Mouse (Mus musculus): ENCODE measurements at regions not wholly inside any gene's neighbourhood (a gene's known extent, or its start where the extent isn't known, plus 50 kb on each side); places are given as distances from the start of the nearest gene placed in this dataset.

GRCm38 (mm10) chr9:49950321-49950720 is 151.6 kb upstream of the Ncam1 start:
- Histone ChIP-seq H3K36me3 (replicated peaks in 1 of 2; ENCODE audit: control insufficient read depth in 1 of 2, insufficient read depth in 1 of 2, low read length in 1 of 2) (no peaks in the 10 kb centered on the region), H3K9ac (ENCODE audit: insufficient read depth, low read depth) (no peak overlapping the region), H3K27me3 (replicated peaks) (no peaks in the 10 kb centered on the region), H3K4me2 (ENCODE audit: insufficient read depth, low read depth, poor library complexity, severe bottlenecking) (no peak overlapping the region), H3K9me3 (replicated peaks; ENCODE audit: low read length) (peaks cover 3% of the 10 kb centered on the region), H3K79me2 (replicated peaks; ENCODE audit: control insufficient read depth, extremely low read depth, insufficient read depth, poor library complexity, severe bottlenecking) (no peaks in the 10 kb centered on the region), H3K4me3 (replicated peaks in 1 of 3; ENCODE audit: low read depth in 2 of 3, low read length in 2 of 3, poor library complexity in 1 of 3) (no peak overlapping the region), H3K4me1 (ENCODE audit: control insufficient read depth in 1 of 2, insufficient read depth in 2 of 2) (no peaks in the 10 kb centered on the region), H3K27ac (ENCODE audit: insufficient read depth, low read depth) (no peak overlapping the region)
- dilution Hi-C loops (cut with MboI; ENCODE audit: extremely low pct_ligation_motif_present, extremely low pct_unique_long_range_greater_than_20kb, low sequenced_read_pairs): no loop called here
- in situ Hi-C loops (cut with MboI; ENCODE audit: low pct_ligation_motif_present, low pct_unique_long_range_greater_than_20kb, low sequenced_read_pairs): no loop called here
- TF ChIP-seq NRF1 (IDR thresholded peaks at IDR 0.05; ENCODE audit: low read depth, low read length) (no peak), MEF2A (IDR thresholded peaks at IDR 0.05; ENCODE audit: borderline replicate concordance, low read depth, low read length) (no peak), POLR2A (IDR thresholded peaks at IDR 0.05; ENCODE audit: low read depth, low read length) (no peak), TBP (conservative IDR thresholded peaks at IDR 0.05; ENCODE audit: low read depth, low read length) (no peak), CTCF (conservative IDR thresholded peaks at IDR 0.05 in 1 of 2, IDR thresholded peaks at IDR 0.05 in 1 of 2; ENCODE audit: low read depth in 2 of 2, low read length in 2 of 2) (no peak), NELFE (IDR thresholded peaks at IDR 0.05; ENCODE audit: low read depth, low read length) (no peak), ZNF384 (IDR thresholded peaks at IDR 0.05; ENCODE audit: low read depth, low read length) (no peak), ETS1 (conservative IDR thresholded peaks at IDR 0.05; ENCODE audit: low read depth, low read length) (no peak), ELF1 (IDR thresholded peaks at IDR 0.05; ENCODE audit: low read depth, low read length) (no peak), KAT2A (IDR thresholded peaks at IDR 0.05; ENCODE audit: insufficient replicate concordance, low read length) (no peak), ZMIZ1 (IDR thresholded peaks at IDR 0.05; ENCODE audit: low read depth, low read length) (no peak), MAFK (IDR thresholded peaks at IDR 0.05; ENCODE audit: insufficient replicate concordance, low read length) (no peak), ZC3H11A (IDR thresholded peaks at IDR 0.05; ENCODE audit: low read depth, low read length) (no peak), JUN (IDR thresholded peaks at IDR 0.05; ENCODE audit: insufficient read depth, low read depth, low read length) (no peak), MAZ (IDR thresholded peaks at IDR 0.05; ENCODE audit: low read depth, low read length) (no peak), E2F4 (IDR thresholded peaks at IDR 0.05; ENCODE audit: insufficient replicate concordance, low read depth, low read length) (no peak), UBTF (IDR thresholded peaks at IDR 0.05; ENCODE audit: low read depth, low read length) (no peak)
- DNase-seq (ENCODE audit: extremely low read depth): no peak

GRCm38 (mm10) chr9:49948546-49948945 is 149.8 kb upstream of the Ncam1 start:
- dilution Hi-C loops (cut with MboI; ENCODE audit: extremely low pct_ligation_motif_present, extremely low pct_unique_long_range_greater_than_20kb, low sequenced_read_pairs) (no loop called here), in situ Hi-C loops (cut with MboI; ENCODE audit: low pct_ligation_motif_present, low pct_unique_long_range_greater_than_20kb, low sequenced_read_pairs) (no loop called here)
- H3K9me3 ChIP-seq (replicated peaks; ENCODE audit: low read length): peaks cover 3% of the 10 kb centered on the region
- H3K9ac ChIP-seq (ENCODE audit: insufficient read depth, low read depth): no peak overlapping the region
- H3K36me3 ChIP-seq (replicated peaks in 1 of 2; ENCODE audit: control insufficient read depth in 1 of 2, insufficient read depth in 1 of 2, low read length in 1 of 2): no peaks in the 10 kb centered on the region
- no peak overlapping the region for H3K27ac ChIP-seq (ENCODE audit: insufficient read depth, low read depth)
- H3K4me3 ChIP-seq (replicated peaks in 1 of 3; ENCODE audit: low read depth in 2 of 3, low read length in 2 of 3, poor library complexity in 1 of 3): no peak overlapping the region
- no peaks in the 10 kb centered on the region for H3K27me3 ChIP-seq (replicated peaks)
- H3K4me1 ChIP-seq (ENCODE audit: control insufficient read depth in 1 of 2, insufficient read depth in 2 of 2): no peaks in the 10 kb centered on the region
- no peak overlapping the region for H3K4me2 ChIP-seq (ENCODE audit: insufficient read depth, low read depth, poor library complexity, severe bottlenecking)
- H3K79me2 ChIP-seq (replicated peaks; ENCODE audit: control insufficient read depth, extremely low read depth, insufficient read depth, poor library complexity, severe bottlenecking): no peaks in the 10 kb centered on the region
- DNase-seq (ENCODE audit: extremely low read depth): no peak
- TF ChIP-seq ZMIZ1 (IDR thresholded peaks at IDR 0.05; ENCODE audit: low read depth, low read length): no peak
- no peak for TF ChIP-seq JUND (conservative IDR thresholded peaks at IDR 0.05; ENCODE audit: low read depth, low read length)
- TF ChIP-seq MAZ (IDR thresholded peaks at IDR 0.05; ENCODE audit: low read depth, low read length): no peak
- TF ChIP-seq RCOR1 (conservative IDR thresholded peaks at IDR 0.05; ENCODE audit: low read depth, low read length): no peak
- TF ChIP-seq USF1 (IDR thresholded peaks at IDR 0.05; ENCODE audit: low read depth, low read length): no peak
- TF ChIP-seq E2F4 (IDR thresholded peaks at IDR 0.05; ENCODE audit: insufficient replicate concordance, low read depth, low read length): no peak
- no peak for TF ChIP-seq RAD21 (IDR thresholded peaks at IDR 0.05; ENCODE audit: low read depth, low read length)

Data from CH12.LX (cell line).